Mouse (Mus musculus) embryonic facial prominence, embryonic 11.5 days (tissue): ENCODE results near the gene Ppp6r3. TPM values are rescaled to one million over a fixed set of nuclear protein-coding genes. Genes with fewer than 3 reads are reported as not detected.

ENCODE experiments used
- ATAC-seq: fragments of 200-750 bp; cut with Nextera tagmentation; replicated peaks from 2 replicates; pipeline ENCODE4 v1.8.0; 2017; ENCODE audit warnings: low read depth; ENCODE audit not compliant: insufficient number of reproducible peaks, low FRiP score, low TSS enrichment
- DNase-seq: peaks from one replicate; pipeline ENCODE4 v3.0.0-alpha.2; 2015; ENCODE audit warnings: low spot score
- H3K27ac ChIP-seq: fragments of 300-500 bp; sonication (generic); replicated peaks from 2 replicates; pipeline ENCODE4 v1.5.1; 2014; ENCODE audit warnings: mild to moderate bottlenecking, low read depth, low read length, control low read depth
- H3K27me3 ChIP-seq: fragments of 300-500 bp; sonication (generic); 2 replicates; pipeline ENCODE4 v1.6.1; 2014; ENCODE audit warnings: mild to moderate bottlenecking, low read length, moderate library complexity, mixed read lengths; ENCODE audit not compliant: control insufficient read depth, insufficient read depth
- H3K36me3 ChIP-seq: fragments of 300-500 bp; sonication (generic); replicated peaks from 2 replicates; pipeline ENCODE4 v1.6.1; 2014; ENCODE audit warnings: low read depth, mild to moderate bottlenecking, low read length, moderate library complexity, mixed read lengths; ENCODE audit not compliant: control insufficient read depth, insufficient read depth
- H3K4me1 ChIP-seq: fragments of 300-500 bp; sonication (generic); 2 replicates; pipeline ENCODE4 v1.6.1; 2014; ENCODE audit warnings: low read length, mixed read lengths; ENCODE audit not compliant: control insufficient read depth, insufficient read depth
- H3K4me2 ChIP-seq: fragments of 300-500 bp; sonication (generic); 2 replicates; pipeline ENCODE4 v1.6.1; 2014; ENCODE audit warnings: low read depth, mild to moderate bottlenecking, control low read depth, low read length, moderate library complexity
- H3K4me3 ChIP-seq: fragments of 300-500 bp; sonication (generic); 2 replicates; pipeline ENCODE4 v1.5.1; 2014; ENCODE audit warnings: low read depth, low read length, control low read depth
- H3K9ac ChIP-seq: fragments of 300-500 bp; sonication (generic); replicated peaks from 2 replicates; pipeline ENCODE4 v1.6.1; 2014; ENCODE audit warnings: mild to moderate bottlenecking, control low read depth, low read length
- H3K9me3 ChIP-seq: fragments of 300-500 bp; sonication (generic); replicated peaks from 2 replicates; pipeline ENCODE4 v1.6.1; 2016; ENCODE audit warnings: mild to moderate bottlenecking, low read length, inconsistent platforms, mixed read lengths; ENCODE audit not compliant: control insufficient read depth
- WGBS: fragments of 180-500 bp; shearing (Covaris S2); extraction: QIAGEN DNeasy Blood & Tissue Kit; methylation state at CpG from one replicate; pipeline ENCODE4 v1.1.7; 2014; 5-methylcytosine and 5-hydroxymethylcytosine counted together
- polyA plus RNA-seq: library from polyadenylated mRNA; unstranded; fragments of >200 nt; fragmentation: Nextera tagmentation; extraction: Ambion mirVana; gene quantifications from 2 replicates; pipeline ENCODE4 v1.2.1, GENCODE M21; 2014

Ppp6r3 gene
- polyA plus RNA-seq, 1 experiment from 2014 or later = 83.2 TPM

DNA sequence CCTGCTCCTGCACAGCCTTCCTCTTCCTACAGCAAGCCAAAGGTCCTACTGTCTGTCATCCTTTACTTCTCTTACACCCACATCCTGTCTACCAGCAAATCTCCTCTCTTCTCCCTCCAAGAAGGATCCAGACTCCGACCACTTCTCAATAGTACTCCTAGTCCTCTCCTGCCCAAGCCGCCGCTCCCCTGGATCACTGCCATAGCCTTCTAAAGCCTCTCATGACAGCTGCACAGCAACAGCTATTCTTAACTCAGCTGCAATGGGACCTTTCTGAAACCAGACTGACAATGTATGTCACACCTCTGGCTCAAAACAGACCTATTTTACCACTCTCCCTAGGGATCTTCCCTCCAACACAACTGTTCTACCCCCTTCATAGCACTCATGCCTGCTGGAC is 11.2 kb downstream of the Ppp6r3 start:
- Histone ChIP-seq H3K9me3 (no peaks in the 10 kb centered on the region), H3K4me1 (no peaks in the 10 kb centered on the region), H3K4me2 (no peak overlapping the region), H3K9ac (no peak overlapping the region), H3K36me3 (no peaks in the 10 kb centered on the region; the same call in 1 of the 2 replicates), H3K27ac (no peak overlapping the region), H3K4me3 (no peak overlapping the region), H3K27me3 (no peaks in the 10 kb centered on the region)
- DNase-seq (no peak), ATAC-seq (no peak)
- whole genome bisulfite sequencing = 92% methylated on average over 3 of the region's 3 CpGs

DNA sequence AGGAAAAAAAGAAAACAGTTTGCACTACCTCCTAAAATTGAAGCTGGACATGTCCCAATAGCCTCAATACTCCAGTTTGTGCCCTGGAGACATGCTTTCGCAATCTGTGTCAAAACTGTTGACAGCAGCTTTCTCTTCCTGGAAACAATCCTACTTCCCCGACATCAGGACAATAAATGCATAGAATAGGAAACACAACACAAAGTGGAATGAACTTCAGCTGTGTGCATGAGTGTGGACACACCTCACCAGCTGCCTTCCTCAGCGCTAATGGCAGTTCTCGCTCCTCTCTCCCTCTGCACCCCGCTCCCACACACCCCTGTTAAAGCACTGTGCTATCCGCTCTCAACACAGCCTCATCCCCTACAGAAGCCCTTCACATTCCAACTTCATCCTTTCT is 12.8 kb downstream of the Ppp6r3 start:
- DNase-seq = no peak
- 97% methylated on average over 6 of the region's 6 CpGs for WGBS
- H3K9me3 ChIP-seq = no peaks in the 10 kb centered on the region
- H3K4me3 ChIP-seq = no peak overlapping the region
- H3K27ac ChIP-seq = no peak overlapping the region
- no peaks in the 10 kb centered on the region for H3K27me3 ChIP-seq
- H3K9ac ChIP-seq = no peak overlapping the region
- ATAC-seq = no peak
- no peak overlapping the region for H3K4me2 ChIP-seq
- H3K4me1 ChIP-seq = no peaks in the 10 kb centered on the region
- no peaks in the 10 kb centered on the region; the same call in 1 of the 2 replicates for H3K36me3 ChIP-seq

DNA sequence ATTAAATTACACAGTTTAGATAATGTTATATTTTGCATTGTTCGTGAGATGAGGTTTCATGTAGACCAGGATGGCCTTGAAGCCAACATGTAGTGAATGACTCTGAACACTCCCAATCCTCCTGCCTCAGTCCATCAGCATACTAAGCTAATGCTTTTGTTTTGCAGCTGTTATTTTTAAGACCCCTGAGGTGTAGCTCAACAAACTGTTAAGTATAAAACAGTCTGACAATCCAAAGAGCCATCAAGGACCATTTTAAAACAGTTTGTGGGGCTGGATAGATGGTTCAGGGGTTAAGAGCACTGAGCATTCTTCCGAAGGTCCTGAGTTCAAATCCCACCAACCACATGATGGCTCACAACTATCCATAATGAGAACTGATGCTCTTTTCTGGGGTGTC is 13.3 kb downstream of the Ppp6r3 start:
- Histone ChIP-seq H3K4me2 (no peak overlapping the region), H3K9me3 (no peaks in the 10 kb centered on the region), H3K9ac (no peak overlapping the region), H3K27me3 (no peaks in the 10 kb centered on the region), H3K36me3 (no peaks in the 10 kb centered on the region; the same call in 1 of the 2 replicates), H3K4me1 (no peaks in the 10 kb centered on the region), H3K27ac (no peak overlapping the region), H3K4me3 (no peak overlapping the region)
- 92% methylated on average over 2 of the region's 2 CpGs for WGBS
- ATAC-seq (no peak), DNase-seq (no peak)

DNA sequence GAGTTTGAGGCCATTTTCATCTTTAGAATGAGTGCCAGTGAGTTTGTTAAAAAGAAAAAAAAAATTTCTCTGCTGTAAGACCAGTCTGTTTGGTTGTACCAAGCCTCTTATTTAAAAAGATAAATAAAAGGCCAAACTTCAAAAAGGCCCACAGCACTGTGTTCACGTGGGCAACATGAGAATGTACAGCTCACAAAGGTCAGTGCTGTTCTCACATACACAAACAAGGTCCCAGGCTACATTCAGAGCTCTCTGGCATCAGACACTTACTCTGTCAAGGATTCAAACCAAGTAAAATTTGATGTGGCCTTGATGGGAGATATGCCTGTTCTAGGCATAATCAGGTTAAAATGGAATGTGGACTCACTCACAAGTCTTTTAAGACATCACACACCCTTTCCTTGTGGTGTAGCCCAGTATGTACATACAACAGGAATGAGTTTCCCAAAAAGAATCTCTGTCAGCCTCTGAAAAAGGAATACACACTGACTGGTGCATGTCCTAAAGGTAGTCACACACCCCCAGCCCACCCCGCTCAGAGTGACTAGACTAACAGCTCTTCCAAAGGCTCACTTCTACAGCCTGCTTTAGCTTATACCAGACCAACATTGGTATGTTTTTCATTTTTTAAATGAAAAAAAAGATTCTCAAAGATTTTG is 19.3 kb downstream of the Ppp6r3 start:
- DNase-seq = no peak
- 88% methylated on average over 2 of the region's 2 CpGs for WGBS

DNA sequence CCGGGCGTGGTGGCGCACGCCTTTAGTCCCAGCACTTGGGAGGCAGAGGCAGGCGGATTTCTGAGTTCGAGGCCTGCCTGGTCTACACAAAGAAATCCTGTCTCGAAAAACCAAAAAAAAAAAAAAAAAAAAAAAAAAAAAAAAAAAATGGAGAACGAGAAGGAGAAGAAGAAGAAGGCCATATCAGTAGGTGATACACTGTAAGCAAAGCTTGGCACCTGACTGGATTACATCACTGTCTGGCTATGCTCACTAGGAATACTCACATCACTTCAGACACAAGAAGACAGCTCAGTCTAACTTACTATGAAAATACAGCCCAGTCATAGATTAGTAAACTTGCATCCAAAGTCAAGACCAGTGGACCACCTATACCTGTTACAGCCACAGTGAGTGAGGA is 20.8 kb downstream of the Ppp6r3 start:
- no peak for DNase-seq
- no peaks in the 10 kb centered on the region for H3K27me3 ChIP-seq
- H3K4me1 ChIP-seq = no peaks in the 10 kb centered on the region
- H3K4me3 ChIP-seq = no peak overlapping the region
- no peak for ATAC-seq
- H3K9ac ChIP-seq = no peak overlapping the region
- H3K9me3 ChIP-seq = no peaks in the 10 kb centered on the region
- H3K36me3 ChIP-seq = no peaks in the 10 kb centered on the region
- 97% methylated on average over 8 of the region's 8 CpGs for WGBS
- no peak overlapping the region for H3K27ac ChIP-seq
- no peak overlapping the region for H3K4me2 ChIP-seq

More for the DNA sequence above, 19.3 kb downstream of the Ppp6r3 start:
- Histone ChIP-seq H3K9ac (no peak overlapping the region), H3K4me2 (no peak overlapping the region), H3K4me3 (no peak overlapping the region), H3K27me3 (no peaks in the 10 kb centered on the region), H3K9me3 (no peaks in the 10 kb centered on the region), H3K27ac (no peak overlapping the region), H3K36me3 (no peaks in the 10 kb centered on the region; the same call in 1 of the 2 replicates), H3K4me1 (no peaks in the 10 kb centered on the region)
- no peak for ATAC-seq

DNA sequence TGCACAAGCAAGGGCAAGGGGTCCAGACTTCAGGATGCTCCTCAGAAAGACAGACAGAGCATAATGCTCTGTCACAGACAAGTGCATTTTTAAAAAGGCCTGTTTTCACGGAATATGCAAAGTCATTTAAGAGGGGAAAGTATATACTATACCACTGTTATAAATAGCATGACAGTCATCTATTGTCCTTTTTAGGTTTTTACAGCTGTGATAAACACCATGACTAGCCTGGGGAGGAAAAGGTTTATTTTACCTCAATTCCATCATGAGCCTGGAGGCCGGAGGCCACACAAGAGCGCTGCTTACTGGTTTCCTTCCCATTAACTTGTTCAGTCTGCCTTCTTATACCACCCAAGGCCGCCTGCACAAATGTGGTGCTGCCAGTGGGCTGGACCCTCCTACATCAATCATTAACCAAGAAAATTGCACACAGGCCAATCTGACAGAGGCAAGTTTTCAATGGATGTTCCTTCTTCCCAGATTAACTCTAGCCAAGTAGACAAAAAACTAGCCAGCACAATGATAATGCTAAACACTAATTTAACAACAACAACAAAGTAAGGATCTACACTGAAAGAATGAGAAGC is 23.9 kb downstream of the Ppp6r3 start:
- WGBS = 65% methylated on average over 4 of the region's 4 CpGs
- ATAC-seq (no peak), DNase-seq (no peak)
- Histone ChIP-seq H3K4me2 (no peak overlapping the region), H3K27me3 (no peaks in the 10 kb centered on the region), H3K9me3 (no peaks in the 10 kb centered on the region), H3K27ac (no peak overlapping the region), H3K9ac (no peak overlapping the region), H3K4me1 (no peaks in the 10 kb centered on the region), H3K36me3 (no peaks in the 10 kb centered on the region), H3K4me3 (no peak overlapping the region)

DNA sequence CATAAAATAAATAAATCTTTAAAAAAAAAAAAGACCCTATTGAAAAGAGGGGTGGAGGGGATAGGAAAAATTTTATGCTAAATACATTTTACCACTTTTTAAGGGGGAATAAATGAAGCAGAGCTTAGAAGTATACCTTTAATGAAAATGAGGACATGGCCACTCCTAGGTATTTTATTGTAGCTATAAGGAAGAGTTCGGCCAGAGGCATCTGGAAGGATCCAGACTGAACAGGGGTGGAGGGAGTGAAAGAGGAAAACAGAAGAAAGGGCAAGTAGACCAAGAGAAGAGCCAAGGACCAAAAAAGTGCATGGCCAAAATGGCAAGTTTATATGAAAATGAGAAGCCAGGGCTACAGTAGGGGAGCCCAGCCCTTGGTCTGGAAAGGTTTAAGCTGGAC is 25.4 kb downstream of the Ppp6r3 start:
- Histone ChIP-seq H3K27me3 (no peaks in the 10 kb centered on the region), H3K4me3 (no peak overlapping the region), H3K4me2 (no peak overlapping the region), H3K4me1 (no peaks in the 10 kb centered on the region), H3K27ac (no peak overlapping the region), H3K9me3 (no peaks in the 10 kb centered on the region), H3K9ac (no peak overlapping the region), H3K36me3 (no peaks in the 10 kb centered on the region)
- ATAC-seq = no peak
- WGBS = 92% methylated on average over 1 of the region's 1 CpGs
- no peak for DNase-seq

DNA sequence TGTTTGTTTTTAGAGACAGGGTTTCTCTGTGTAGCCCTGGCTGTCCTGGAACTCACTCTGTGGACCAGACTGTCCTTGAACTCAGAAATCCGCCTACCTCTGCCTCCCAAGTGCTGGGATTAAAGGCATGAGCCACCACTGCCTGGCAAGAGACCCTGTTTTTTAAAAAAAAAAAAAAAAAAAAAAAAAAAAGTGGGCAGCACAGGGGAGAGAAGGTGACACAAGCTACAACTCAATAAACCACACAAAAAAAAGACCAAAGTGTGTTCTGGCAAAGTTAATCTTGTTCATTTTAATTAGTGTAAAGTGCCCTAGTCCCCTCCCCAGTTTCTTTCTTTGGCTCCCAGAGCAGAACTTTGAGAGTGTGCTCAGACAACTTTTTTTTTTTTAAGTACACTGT is 26.3 kb downstream of the Ppp6r3 start:
- no peak overlapping the region for H3K4me2 ChIP-seq
- H3K36me3 ChIP-seq = no peaks in the 10 kb centered on the region
- ATAC-seq (no peak), DNase-seq (no peak)
- no peaks in the 10 kb centered on the region for H3K27me3 ChIP-seq
- H3K9ac ChIP-seq = no peak overlapping the region
- H3K4me1 ChIP-seq = no peaks in the 10 kb centered on the region
- H3K9me3 ChIP-seq = no peaks in the 10 kb centered on the region
- WGBS = 92% methylated on average over 1 of the region's 1 CpGs
- H3K4me3 ChIP-seq = no peak overlapping the region
- H3K27ac ChIP-seq = no peak overlapping the region
